In the genomic region with DNA sequence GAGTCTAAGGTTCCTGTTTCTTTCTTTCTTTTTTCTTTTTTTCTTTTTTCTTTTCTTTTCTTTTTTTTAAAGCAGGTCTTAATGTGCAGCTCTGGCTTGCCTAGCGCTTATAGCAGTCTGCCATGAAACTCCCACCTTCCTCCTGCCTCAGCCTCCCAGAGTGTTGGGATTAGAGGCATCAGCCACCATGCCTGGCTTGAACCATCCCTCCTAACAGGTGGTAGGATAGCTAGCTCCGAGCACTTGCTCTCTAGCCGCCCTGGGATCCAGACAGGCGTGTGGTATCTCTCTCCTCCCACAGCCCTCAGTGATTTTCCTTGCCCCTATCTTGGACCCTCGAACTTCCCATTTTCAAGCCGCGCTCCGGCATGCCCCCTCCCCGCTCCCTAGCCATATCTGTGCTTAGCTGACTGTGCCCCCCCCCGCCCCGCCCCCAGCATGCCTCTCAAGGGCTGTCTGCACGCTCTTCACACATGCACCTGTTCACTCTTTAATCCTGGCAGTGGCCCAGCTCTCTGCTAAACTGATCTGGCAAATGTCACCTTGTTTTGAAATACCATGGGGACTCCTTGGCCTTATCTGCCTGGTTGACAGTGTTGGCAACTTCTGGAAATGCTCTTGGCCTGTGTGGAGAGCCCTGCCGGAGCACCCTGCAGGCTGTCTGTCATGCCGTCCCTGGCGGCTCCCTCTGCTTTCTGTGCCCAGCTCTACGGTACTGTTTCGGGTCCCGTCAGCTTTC, we compare ENCODE assay signal across 8 mouse cellular contexts. TPM values are rescaled to one million over a fixed set of nuclear protein-coding genes. Genes with fewer than 3 reads are reported as not detected.
DNase-seq lines count a peak whose midpoint lies in the region; ATAC-seq and TF ChIP-seq lines count a peak whose summit lies in the region.
"Had no signal": no experiment of that assay in that cellular context is flagged by ENCODE, and none has a peak within 500 bp of the region (broad histone marks: within the 10 kb centered on the region; RNA-seq: fewer than 3 reads in every experiment).

No protein-coding gene starts in this region.

- peak overlapping the region; percentile 78 for H3K27ac ChIP-seq in gastrocnemius, adult 2 months
- H3K27ac ChIP-seq: kidney, postnatal 0 days had no signal

- DNase-seq in MEL-GATA-1-ER (ENCODE audit: extremely low read depth, low read depth) (peak; percentile 90), adipocyte (ENCODE audit: low spot score) (peak; percentile 19)
- peak; percentile 84 for DNase-seq in gastrocnemius, adult 2 months
- peak; percentile 34 for DNase-seq in kidney, adult 9 months
- no peak for DNase-seq in retina, postnatal 1 day
- no peak for DNase-seq in urinary bladder, postnatal 25 days (ENCODE audit: low spot score)

- intact Hi-C loops in gastrocnemius, adult 2 months (cut with DNase I): loop anchor here (2.0 kb wide), 1 partner anchor 18 kb away; the partner anchor contains the start of gene Pdlim7

- TF ChIP-seq CTCF in gastrocnemius, adult 2 months (IDR thresholded peaks at IDR 0.05): no peak

- no peak overlapping the region for H3K4me3 ChIP-seq in gastrocnemius, adult 2 months

- ATAC-seq in megakaryocyte-erythroid progenitor cell, adult 5-6 weeks (replicated peaks; ENCODE audit: low FRiP score, low TSS enrichment, poor library complexity, severe bottlenecking): peak; percentile 89

RNA-seq across cellular contexts. Expression of gene Dbn1, which starts 7.1 kb away (rescaled TPM):
- total RNA-seq in gastrocnemius, adult 2 months (2021): 1 to 10 TPM; 4.9 to 7.7 TPM
- total RNA-seq in megakaryocyte-erythroid progenitor cell, adult 5-6 weeks (2014; fragmentation: Nextera tagmentation): 0.84 TPM in 1 of 2 replicates, not detected in the other
- 2.4 TPM in 1 of 2 replicates, not detected in the other for total RNA-seq in megakaryocyte-erythroid progenitor cell, adult 5-6 weeks (2017)

RNA-seq across cellular contexts. Expression of gene Pdlim7, which starts 18.4 kb away (rescaled TPM):
- total RNA-seq in gastrocnemius, adult 2 months (2021): 100 to 1,000 TPM; 424 to 537 TPM
- 11.5 and 13.2 TPM in 2 replicates for total RNA-seq in megakaryocyte-erythroid progenitor cell, adult 5-6 weeks (2014; fragmentation: Nextera tagmentation)
- 3.0 and 4.3 TPM in 2 replicates for total RNA-seq in megakaryocyte-erythroid progenitor cell, adult 5-6 weeks (2017)

RNA-seq across cellular contexts. Expression of gene Prr7, which starts 31.0 kb away (rescaled TPM):
- under 1 TPM; 0.18 to 0.22 TPM for total RNA-seq in gastrocnemius, adult 2 months (2021)
- not detected in 2 replicates for total RNA-seq in megakaryocyte-erythroid progenitor cell, adult 5-6 weeks (2014; fragmentation: Nextera tagmentation)
- not detected in 2 replicates for total RNA-seq in megakaryocyte-erythroid progenitor cell, adult 5-6 weeks (2017)

RNA-seq across cellular contexts. Expression of gene Dok3, which starts 34.0 kb away (rescaled TPM):
- total RNA-seq in gastrocnemius, adult 2 months (2021): 1 to 10 TPM in 1 of 2 experiments, under 1 TPM in 1; 0.77 to 1.5 TPM
- total RNA-seq in megakaryocyte-erythroid progenitor cell, adult 5-6 weeks (2014; fragmentation: Nextera tagmentation): 1.5 and 2.2 TPM in 2 replicates
- total RNA-seq in megakaryocyte-erythroid progenitor cell, adult 5-6 weeks (2017): 1.8 and 2.9 TPM in 2 replicates

RNA-seq across cellular contexts. Expression of gene Ddx41, which starts 41.4 kb away (rescaled TPM):
- 10 to 100 TPM; 10.6 to 11.5 TPM for total RNA-seq in gastrocnemius, adult 2 months (2021)
- 55.0 and 56.4 TPM in 2 replicates for total RNA-seq in megakaryocyte-erythroid progenitor cell, adult 5-6 weeks (2014; fragmentation: Nextera tagmentation)
- 58.9 and 64.3 TPM in 2 replicates for total RNA-seq in megakaryocyte-erythroid progenitor cell, adult 5-6 weeks (2017)

Comparison
In these comparisons a context has a peak if more than half of its experiments do, and no peak if none do; other contexts are left out.
1. DNase-seq: peak in MEL-GATA-1-ER (single experiment), adipocyte (single experiment), gastrocnemius, adult 2 months (single experiment) and kidney, adult 9 months (single experiment); none in retina, postnatal 1 day (single experiment) and urinary bladder, postnatal 25 days (single experiment).
2. RNA of gene Pdlim7, which starts 18.4 kb away (total RNA-seq): 424 to 537 TPM in gastrocnemius, adult 2 months; 3.0 to 13.2 TPM in megakaryocyte-erythroid progenitor cell, adult 5-6 weeks; every median in the first group is over 10 times any median in the second.